Mouse (Mus musculus) forebrain, embryonic 13.5 days (tissue): ENCODE results near the gene Adamts6. TPM values are rescaled to one million over a fixed set of nuclear protein-coding genes. Genes with fewer than 3 reads are reported as not detected.

ENCODE experiments used
- ATAC-seq: fragments of 200-750 bp; cut with Nextera tagmentation; 2 replicates; pipeline ENCODE4 v1.8.0; 2017
- H3K27ac ChIP-seq: fragments of 300-500 bp; sonication (generic); 2 replicates; pipeline ENCODE4 v1.5.1; 2015; ENCODE audit warnings: inconsistent platforms, mild to moderate bottlenecking, moderate library complexity
- H3K27me3 ChIP-seq: fragments of 300-500 bp; sonication (generic); 2 replicates; pipeline ENCODE4 v1.6.1; 2015; ENCODE audit warnings: mild to moderate bottlenecking, inconsistent platforms
- H3K36me3 ChIP-seq: fragments of 300-500 bp; sonication (generic); 2 replicates; pipeline ENCODE4 v1.6.1; 2015; ENCODE audit warnings: mild to moderate bottlenecking, inconsistent platforms; ENCODE audit not compliant: poor library complexity, severe bottlenecking
- H3K4me1 ChIP-seq: fragments of 300-500 bp; sonication (generic); 2 replicates; pipeline ENCODE4 v1.6.1; 2015; ENCODE audit warnings: inconsistent platforms
- H3K4me2 ChIP-seq: fragments of 300-500 bp; sonication (generic); 2 replicates; pipeline ENCODE4 v1.6.1; 2015; ENCODE audit warnings: inconsistent platforms, mild to moderate bottlenecking, moderate library complexity
- H3K4me3 ChIP-seq: fragments of 300-500 bp; sonication (generic); 2 replicates; pipeline ENCODE4 v1.5.1; 2015; ENCODE audit warnings: mild to moderate bottlenecking, inconsistent platforms
- H3K9ac ChIP-seq: fragments of 300-500 bp; sonication (generic); 2 replicates; pipeline ENCODE4 v1.6.1; 2015; ENCODE audit warnings: mild to moderate bottlenecking, inconsistent platforms
- H3K9me3 ChIP-seq: fragments of 300-500 bp; sonication (generic); replicated peaks from 2 replicates; pipeline ENCODE4 v1.6.1; 2016; ENCODE audit warnings: inconsistent platforms
- WGBS: fragments of 180-500 bp; shearing (Covaris S2); methylation state at CpG from one replicate; pipeline ENCODE4 v1.1.7; 2015; 5-methylcytosine and 5-hydroxymethylcytosine counted together
- polyA plus RNA-seq: library from polyadenylated mRNA; unstranded; fragments of >200 nt; fragmentation: Nextera tagmentation; extraction: Ambion mirVana; gene quantifications from 2 replicates; pipeline ENCODE4 v1.2.1, GENCODE M21; 2015

Gene Adamts6
- polyA plus RNA-seq, 1 experiment from 2014 or later = 2.8 TPM

- no peak for ATAC-seq
- Histone ChIP-seq H3K9ac (no peak overlapping the region), H3K27ac (no peak overlapping the region), H3K36me3 (no peaks in the 10 kb centered on the region), H3K4me2 (no peak overlapping the region), H3K9me3 (no peaks in the 10 kb centered on the region), H3K4me3 (no peak overlapping the region), H3K27me3 (no peaks in the 10 kb centered on the region), H3K4me1 (0 out of 2 replicates have a peak, but pooled peaks cover 4% of the 10 kb centered on the region)
- WGBS = 87% methylated on average over 6 of the region's 6 CpGs
Measured at GRCm38 (mm10) chr13:104507671-104508070, 220.0 kb downstream of the Adamts6 start.

DNA sequence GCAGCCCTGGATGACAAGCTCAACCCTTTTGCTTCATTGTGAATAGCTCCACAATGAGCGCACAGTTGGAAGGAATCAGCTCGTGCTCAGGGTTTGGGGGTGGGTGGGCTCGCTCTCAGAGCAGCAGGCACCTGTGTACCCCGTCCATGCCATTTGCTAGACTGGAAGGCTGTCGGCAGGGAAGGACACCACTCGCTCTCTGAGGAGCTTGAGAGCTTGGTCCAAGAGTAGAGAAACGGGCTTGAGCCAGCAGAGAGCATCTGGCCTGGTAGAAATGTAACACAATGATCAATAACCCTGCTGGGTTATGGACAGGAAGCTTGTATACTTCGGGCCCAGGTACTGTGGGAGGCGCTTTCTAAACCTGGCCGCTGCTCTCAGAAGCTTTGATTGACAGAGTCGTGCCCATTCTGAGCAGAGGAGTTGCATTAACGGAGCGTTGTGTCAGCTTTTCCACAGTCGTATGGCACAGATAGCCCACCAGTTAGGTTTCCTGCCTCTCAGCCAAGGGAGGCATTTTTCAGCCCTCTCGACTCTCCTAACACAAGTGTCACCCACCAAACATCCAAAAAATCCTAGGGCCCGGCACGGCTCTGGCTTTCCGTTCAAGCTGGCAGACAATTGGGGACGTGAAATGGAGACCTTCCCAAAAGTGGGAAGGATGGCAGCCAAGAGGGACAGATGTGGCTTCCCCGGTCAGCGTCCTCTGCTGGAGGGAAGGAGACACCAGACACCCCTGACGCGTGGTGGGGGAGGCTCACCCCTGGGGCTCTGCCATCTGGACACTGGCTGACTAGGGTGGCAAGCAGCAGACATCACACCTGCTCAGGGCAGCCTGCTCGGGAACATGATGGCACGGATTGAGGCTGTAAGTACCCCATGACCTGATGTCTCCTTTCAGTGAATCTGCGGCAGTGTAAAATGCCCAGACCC, 222.2 kb downstream of the Adamts6 start:
- peak; percentile 36; the same call in 1 of the 2 replicates for ATAC-seq

DNA sequence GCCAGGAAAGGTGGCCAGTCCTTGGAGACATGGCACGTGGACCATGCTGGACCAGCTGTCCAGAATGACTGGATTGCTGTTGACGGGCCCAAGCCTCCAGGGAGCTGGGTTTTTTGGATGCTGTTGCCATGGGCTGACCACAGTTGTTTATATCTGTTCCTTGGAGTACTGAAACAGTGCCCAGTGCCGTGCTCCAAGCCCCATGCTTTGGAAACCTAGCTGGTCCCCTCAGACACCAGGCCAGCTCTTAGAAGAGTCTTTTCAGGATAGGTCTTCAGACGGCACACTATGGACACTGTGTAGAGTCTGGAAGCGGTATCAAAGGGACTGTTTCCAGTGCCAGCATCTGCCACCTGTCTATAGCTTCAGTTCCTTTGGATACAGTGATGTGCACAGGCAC, 223.1 kb downstream of the Adamts6 start:
- Histone ChIP-seq H3K27ac (no peak overlapping the region), H3K9me3 (no peaks in the 10 kb centered on the region), H3K4me1 (0 out of 2 replicates have a peak, but pooled peaks cover 4% of the 10 kb centered on the region), H3K36me3 (no peaks in the 10 kb centered on the region), H3K4me2 (no peak overlapping the region), H3K4me3 (no peak overlapping the region), H3K27me3 (no peaks in the 10 kb centered on the region), H3K9ac (no peak overlapping the region)
- 87% methylated on average over 5 of the region's 5 CpGs for WGBS
- ATAC-seq = no peak

More for the DNA sequence above, 222.2 kb downstream of the Adamts6 start:
- Histone ChIP-seq H3K9ac (no peak overlapping the region), H3K4me3 (no peak overlapping the region), H3K27ac (no peak overlapping the region), H3K36me3 (no peaks in the 10 kb centered on the region), H3K4me1 (0 out of 2 replicates have a peak, but pooled peaks cover 4% of the 10 kb centered on the region), H3K27me3 (no peaks in the 10 kb centered on the region), H3K9me3 (no peaks in the 10 kb centered on the region), H3K4me2 (no peak overlapping the region)
- WGBS = 74% methylated on average over 26 of the region's 26 CpGs

GRCm38 (mm10) chr13:104515054-104515453, 227.4 kb downstream of the Adamts6 start:
- no peaks in the 10 kb centered on the region for H3K27me3 ChIP-seq
- H3K27ac ChIP-seq = no peak overlapping the region
- H3K4me3 ChIP-seq = no peak overlapping the region
- no peak overlapping the region for H3K4me2 ChIP-seq
- no peak overlapping the region for H3K9ac ChIP-seq
- H3K36me3 ChIP-seq = no peaks in the 10 kb centered on the region
- 82% methylated on average over 1 of the region's 1 CpGs for WGBS
- H3K9me3 ChIP-seq = no peaks in the 10 kb centered on the region
- peaks cover 18% of the 10 kb centered on the region for H3K4me1 ChIP-seq
- ATAC-seq = no peak

- Histone ChIP-seq H3K4me1 (peaks cover 18% of the 10 kb centered on the region), H3K9me3 (no peaks in the 10 kb centered on the region), H3K36me3 (no peaks in the 10 kb centered on the region), H3K9ac (no peak overlapping the region), H3K4me3 (no peak overlapping the region), H3K4me2 (no peak overlapping the region), H3K27ac (no peak overlapping the region), H3K27me3 (no peaks in the 10 kb centered on the region)
- WGBS = 80% methylated on average over 4 of the region's 4 CpGs
- no peak for ATAC-seq
Measured at GRCm38 (mm10) chr13:104516146-104516545, 228.5 kb downstream of the Adamts6 start.

DNA sequence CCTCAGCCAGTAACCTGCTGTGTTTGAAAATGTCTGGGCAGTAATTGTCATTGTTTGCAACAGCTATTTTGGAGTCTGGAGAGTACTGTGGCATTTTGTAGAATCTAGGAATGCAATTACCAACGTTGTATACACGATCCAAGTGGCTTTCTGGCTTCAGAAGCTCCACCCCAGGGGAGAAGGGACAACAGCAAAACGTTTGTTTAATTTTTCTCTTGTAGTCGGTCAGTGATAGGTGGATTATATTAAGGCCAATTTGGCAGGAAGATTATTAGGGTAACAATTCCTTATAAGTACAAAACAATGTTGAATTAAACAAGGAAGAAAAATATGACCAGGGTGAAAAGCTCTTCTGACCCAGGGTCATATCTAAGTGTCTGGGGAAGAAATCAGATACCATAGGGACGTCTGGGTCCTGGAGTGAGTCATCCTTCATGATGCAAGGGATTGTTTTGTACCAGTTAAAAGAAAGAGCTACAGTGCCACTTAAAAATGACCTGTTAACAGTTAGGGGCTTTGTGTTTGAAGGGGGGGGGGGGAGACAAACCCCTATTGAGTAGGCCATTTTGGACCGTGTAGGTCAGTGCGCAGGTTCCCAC, 229.2 kb downstream of the Adamts6 start:
- WGBS = 67% methylated on average over 7 of the region's 7 CpGs
- Histone ChIP-seq H3K27me3 (no peaks in the 10 kb centered on the region), H3K4me1 (peaks cover 18% of the 10 kb centered on the region), H3K4me3 (no peak overlapping the region), H3K9ac (no peak overlapping the region), H3K4me2 (no peak overlapping the region), H3K9me3 (no peaks in the 10 kb centered on the region), H3K27ac (no peak overlapping the region), H3K36me3 (no peaks in the 10 kb centered on the region)
- no peak for ATAC-seq

DNA sequence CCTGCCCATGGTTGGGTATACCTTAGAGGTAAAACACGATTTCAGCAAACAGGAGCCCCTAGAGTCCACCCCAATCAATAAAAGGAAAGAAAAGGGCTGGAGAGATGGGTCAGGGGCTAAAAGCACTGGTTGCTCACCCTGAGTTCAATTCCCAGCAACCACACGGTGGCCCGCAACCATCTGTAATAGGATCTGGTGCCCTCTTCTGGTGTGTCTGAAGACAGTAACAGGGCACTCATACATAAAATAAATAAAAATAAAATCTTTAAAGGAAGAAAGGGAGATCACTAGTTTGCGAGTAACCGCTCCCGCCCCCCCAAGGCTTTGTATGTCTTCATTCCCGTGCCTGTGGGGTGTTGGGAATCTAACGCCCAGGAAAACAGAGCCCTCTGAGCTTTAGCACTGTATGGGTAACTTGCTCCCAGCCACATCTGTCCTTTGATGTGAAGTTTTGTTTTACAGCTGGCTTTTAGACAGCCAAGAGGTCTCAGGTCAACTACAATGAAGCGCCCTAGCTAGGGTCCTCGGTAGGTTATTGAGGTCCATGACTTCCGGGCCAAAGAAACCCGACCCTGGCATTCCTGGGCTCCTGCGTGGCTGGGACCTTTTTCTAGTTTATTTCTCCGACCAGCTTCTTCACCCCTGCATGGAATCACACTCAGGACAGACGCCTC, 230.1 kb downstream of the Adamts6 start:
- Histone ChIP-seq H3K36me3 (no peaks in the 10 kb centered on the region), H3K4me3 (peak overlapping the region; percentile 31), H3K4me2 (peak overlapping the region; percentile 58), H3K27ac (peak overlapping the region; percentile 89), H3K27me3 (no peaks in the 10 kb centered on the region), H3K9me3 (no peaks in the 10 kb centered on the region), H3K9ac (peak overlapping the region; percentile 43), H3K4me1 (peaks cover 18% of the 10 kb centered on the region)
- no peak for ATAC-seq
- 54% methylated on average over 15 of the region's 15 CpGs for WGBS

DNA sequence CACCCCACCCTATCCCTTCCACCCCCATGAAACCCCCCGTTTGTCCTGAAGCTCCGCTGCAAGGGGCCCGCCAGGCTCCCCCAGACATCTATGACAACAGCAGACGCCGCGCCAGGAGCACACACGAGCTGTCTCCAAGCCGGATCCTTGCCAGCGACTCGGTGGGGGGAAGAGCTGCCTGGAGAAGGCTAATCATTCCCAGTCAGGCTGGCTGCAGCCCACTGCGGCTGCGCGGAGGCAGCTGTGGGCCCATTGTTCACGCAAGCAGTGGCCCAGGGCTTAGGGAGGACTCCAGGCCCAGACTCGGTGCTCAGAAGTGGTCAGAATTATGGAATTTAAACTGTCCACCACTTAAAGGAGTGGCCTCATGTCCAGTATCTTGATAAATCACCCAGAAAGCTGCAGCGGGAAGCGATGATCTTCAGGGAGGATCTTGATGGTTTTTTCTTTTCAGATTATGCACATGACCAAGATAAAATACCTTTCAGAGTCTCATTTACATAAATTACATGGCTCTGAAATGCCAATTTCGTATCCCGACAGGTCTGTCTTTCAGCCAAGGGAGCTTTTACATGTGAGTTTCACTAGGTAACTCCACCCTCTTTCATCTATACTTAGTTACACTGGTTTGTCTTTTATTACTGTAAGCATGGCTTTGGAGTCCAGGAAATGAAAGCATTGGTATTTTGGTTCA, 230.8 kb downstream of the Adamts6 start:
- Histone ChIP-seq H3K4me2 (peak overlapping the region; percentile 58), H3K36me3 (no peaks in the 10 kb centered on the region), H3K9me3 (no peaks in the 10 kb centered on the region), H3K27me3 (no peaks in the 10 kb centered on the region), H3K9ac (peak overlapping the region; percentile 43), H3K4me3 (peak overlapping the region; percentile 31), H3K27ac (peak overlapping the region; percentile 89), H3K4me1 (peaks cover 18% of the 10 kb centered on the region)
- peak; percentile 98 for ATAC-seq
- WGBS = 5% methylated on average over 19 of the region's 19 CpGs

- Histone ChIP-seq H3K4me2 (peak overlapping the region; percentile 58), H3K4me1 (peaks cover 18% of the 10 kb centered on the region), H3K36me3 (no peaks in the 10 kb centered on the region), H3K27ac (peak overlapping the region; percentile 89), H3K27me3 (no peaks in the 10 kb centered on the region), H3K9ac (no peak overlapping the region), H3K9me3 (no peaks in the 10 kb centered on the region), H3K4me3 (no peak overlapping the region)
- peak; percentile 63 for ATAC-seq
- 28% methylated on average over 14 of the region's 14 CpGs for WGBS
Measured at GRCm38 (mm10) chr13:104519006-104519695, 231.5 kb downstream of the Adamts6 start.

DNA sequence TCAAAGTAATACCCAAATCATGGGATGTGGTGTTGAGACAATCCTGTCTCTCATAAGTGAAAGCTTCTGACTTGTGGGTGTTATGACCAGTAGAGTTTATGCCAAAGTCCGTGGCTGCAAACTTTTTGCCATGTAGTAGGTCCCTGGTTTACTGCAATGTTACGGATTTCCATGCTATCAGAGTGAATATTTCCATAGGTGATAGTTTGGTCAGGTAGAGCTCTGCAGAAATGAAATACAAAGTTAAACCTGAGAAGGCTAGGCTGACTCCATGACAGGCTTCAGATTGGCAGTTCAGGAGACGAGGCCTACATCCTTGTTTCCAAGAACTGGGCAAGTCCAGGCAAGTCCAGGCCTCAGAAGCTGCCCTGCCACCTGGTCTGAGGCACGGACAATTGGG, 232.3 kb downstream of the Adamts6 start:
- no peaks in the 10 kb centered on the region for H3K27me3 ChIP-seq
- H3K4me3 ChIP-seq = no peak overlapping the region
- WGBS = 94% methylated on average over 4 of the region's 4 CpGs
- no peak for ATAC-seq
- H3K9me3 ChIP-seq = no peaks in the 10 kb centered on the region
- H3K9ac ChIP-seq = no peak overlapping the region
- no peak overlapping the region for H3K4me2 ChIP-seq
- peaks cover 18% of the 10 kb centered on the region for H3K4me1 ChIP-seq
- no peak overlapping the region for H3K27ac ChIP-seq
- H3K36me3 ChIP-seq = no peaks in the 10 kb centered on the region

DNA sequence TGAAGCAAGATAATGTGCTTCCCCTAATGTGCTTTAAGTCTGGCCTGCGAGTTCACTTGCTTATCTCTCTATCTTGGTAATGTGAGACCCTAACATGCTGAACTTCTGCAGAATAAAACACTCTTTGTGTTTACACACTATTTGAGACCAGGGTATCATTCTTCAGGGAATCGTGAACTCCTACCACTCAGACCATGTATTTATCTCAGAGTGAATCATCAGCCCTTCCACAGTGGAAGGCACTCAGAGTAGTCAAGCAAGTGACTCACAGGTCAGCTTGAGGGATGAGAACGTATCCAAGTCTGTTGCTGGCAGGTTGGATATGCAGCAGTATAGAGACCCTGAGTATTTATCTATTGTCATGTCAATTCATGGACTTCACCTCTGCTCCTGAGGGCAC, 232.8 kb downstream of the Adamts6 start:
- Histone ChIP-seq H3K9me3 (no peaks in the 10 kb centered on the region), H3K27me3 (no peaks in the 10 kb centered on the region), H3K4me1 (peaks cover 18% of the 10 kb centered on the region), H3K4me2 (no peak overlapping the region), H3K27ac (no peak overlapping the region), H3K36me3 (no peaks in the 10 kb centered on the region), H3K9ac (no peak overlapping the region), H3K4me3 (no peak overlapping the region)
- WGBS = 94% methylated on average over 3 of the region's 3 CpGs
- ATAC-seq = no peak
